Comparison of ENCODE assay signal across 8 mouse cellular contexts in the genomic region with DNA sequence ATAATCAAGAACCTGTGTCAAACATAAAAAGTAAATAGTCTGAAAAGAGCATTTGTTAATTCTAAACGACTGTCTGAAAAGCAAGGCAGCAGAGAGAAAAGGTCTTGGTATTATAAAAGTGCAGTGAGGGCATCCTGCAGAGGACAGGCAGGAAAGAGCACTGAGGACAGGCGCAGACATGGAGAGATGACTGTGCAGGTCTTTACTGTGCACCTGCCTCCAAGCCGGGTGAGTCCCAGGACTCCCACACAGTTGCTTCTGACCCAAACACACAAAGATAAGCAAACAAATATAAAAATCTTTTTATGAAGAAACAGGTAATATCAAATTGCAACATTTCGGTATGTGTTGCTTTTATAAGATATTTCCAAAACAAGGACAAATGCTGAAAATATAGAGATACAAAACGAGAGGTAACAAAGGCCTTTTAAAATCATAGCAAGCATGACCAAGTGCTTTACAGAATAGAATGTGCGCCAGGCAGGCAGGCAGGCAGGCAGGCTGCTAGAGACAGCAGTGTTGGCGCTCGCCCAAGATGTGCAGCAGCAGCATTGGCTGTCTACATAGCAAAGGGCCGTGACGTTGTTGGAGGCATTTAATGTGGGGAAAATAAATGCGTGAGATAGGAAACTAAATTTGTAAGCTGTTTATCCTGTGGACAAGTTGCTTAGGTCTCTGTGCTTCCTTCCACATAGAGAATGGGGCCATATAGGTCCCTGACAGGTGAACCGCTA. TPM values are rescaled to one million over a fixed set of nuclear protein-coding genes. Genes with fewer than 3 reads are reported as not detected.
DNase-seq lines count a peak whose midpoint lies in the region; ATAC-seq lines count a peak whose summit lies in the region.

No protein-coding gene starts in this region.

- H3K9me3 ChIP-seq in midbrain, embryonic 12.5 days: no peaks in the 10 kb centered on the region
- H3K9me3 ChIP-seq in midbrain, embryonic 10.5 days (replicated peaks): no peaks in the 10 kb centered on the region; the same call in 1 of the 2 replicates
- H3K9me3 ChIP-seq in hindbrain, embryonic 15.5 days: no peaks in the 10 kb centered on the region
- H3K9me3 ChIP-seq in kidney, embryonic 14.5 days (ENCODE audit: control insufficient read depth, low read length): peaks cover 1% of the 10 kb centered on the region; the same call in 1 of the 2 replicates

- no peak overlapping the region for H3K27ac ChIP-seq in midbrain, embryonic 12.5 days (replicated peaks)
- no peak overlapping the region for H3K27ac ChIP-seq in midbrain, embryonic 10.5 days (replicated peaks)
- H3K27ac ChIP-seq in hindbrain, embryonic 15.5 days (replicated peaks): peak overlapping the region; percentile 61
- no peak overlapping the region for H3K27ac ChIP-seq in kidney, embryonic 14.5 days (ENCODE audit: low read depth, low read length)

- peaks cover 69% of the 10 kb centered on the region for H3K36me3 ChIP-seq in midbrain, embryonic 12.5 days
- H3K36me3 ChIP-seq in midbrain, embryonic 10.5 days: peaks cover 98% of the 10 kb centered on the region
- H3K36me3 ChIP-seq in hindbrain, embryonic 15.5 days: peaks cover 45% of the 10 kb centered on the region
- H3K36me3 ChIP-seq in kidney, embryonic 14.5 days (ENCODE audit: control insufficient read depth, insufficient read depth, low read length): peaks cover 64% of the 10 kb centered on the region

- ATAC-seq in midbrain, embryonic 12.5 days (ENCODE audit: low FRiP score, low read depth): peak; percentile 78; the same call in 1 of the 2 replicates
- ATAC-seq in hindbrain, embryonic 15.5 days (ENCODE audit: low FRiP score, low read depth): peak; percentile 80; the same call in 1 of the 2 replicates
- ATAC-seq in kidney, embryonic 14.5 days (ENCODE audit: low FRiP score, low TSS enrichment): no peak

- H3K4me2 ChIP-seq in midbrain, embryonic 12.5 days (replicated peaks): no peak overlapping the region
- no peak overlapping the region for H3K4me2 ChIP-seq in hindbrain, embryonic 15.5 days
- H3K4me2 ChIP-seq in kidney, embryonic 14.5 days (replicated peaks; ENCODE audit: low read depth, low read length): no peak overlapping the region

- WGBS in midbrain, embryonic 12.5 days: 86% methylated on average over 12 of the region's 12 CpGs
- 93% methylated on average over 12 of the region's 12 CpGs for WGBS in midbrain, embryonic 10.5 days
- 58% methylated on average over 12 of the region's 12 CpGs for WGBS in hindbrain, embryonic 15.5 days
- 87% methylated on average over 12 of the region's 12 CpGs for WGBS in kidney, embryonic 14.5 days

- no peak overlapping the region for H3K4me3 ChIP-seq in midbrain, embryonic 12.5 days
- no peak overlapping the region for H3K4me3 ChIP-seq in midbrain, embryonic 10.5 days
- H3K4me3 ChIP-seq in hindbrain, embryonic 15.5 days: no peak overlapping the region
- H3K4me3 ChIP-seq in kidney, embryonic 14.5 days (ENCODE audit: low read length): no peak overlapping the region

- H3K4me1 ChIP-seq in midbrain, embryonic 12.5 days: peaks cover 4% of the 10 kb centered on the region; the same call in 1 of the 2 replicates
- H3K4me1 ChIP-seq in midbrain, embryonic 10.5 days: no peaks in the 10 kb centered on the region
- H3K4me1 ChIP-seq in hindbrain, embryonic 15.5 days (replicated peaks): no peaks in the 10 kb centered on the region
- no peaks in the 10 kb centered on the region for H3K4me1 ChIP-seq in kidney, embryonic 14.5 days (ENCODE audit: control insufficient read depth, insufficient read depth, low read length)

- no peak overlapping the region for H3K9ac ChIP-seq in midbrain, embryonic 12.5 days (replicated peaks)
- H3K9ac ChIP-seq in hindbrain, embryonic 15.5 days: no peak overlapping the region
- H3K9ac ChIP-seq in kidney, embryonic 14.5 days (ENCODE audit: low read depth, low read length): no peak overlapping the region

- DNase-seq in heart, adult 18-20 months: peak; percentile 40 to 49
- no peak for DNase-seq in heart, adult 8-10 months (ENCODE audit: low spot score)
- no peak for DNase-seq in midbrain, embryonic 10.5 days (ENCODE audit: low spot score)
- DNase-seq in right cerebral cortex, postnatal 10 days (ENCODE audit: low spot score in 2 of 2): peak; percentile 80 to 82
- DNase-seq in spleen, postnatal 4 days (ENCODE audit: low spot score in 2 of 2): no peak

- no peaks in the 10 kb centered on the region for H3K27me3 ChIP-seq in midbrain, embryonic 12.5 days
- no peaks in the 10 kb centered on the region for H3K27me3 ChIP-seq in midbrain, embryonic 10.5 days (ENCODE audit: low read depth, poor library complexity, severe bottlenecking)
- no peaks in the 10 kb centered on the region for H3K27me3 ChIP-seq in hindbrain, embryonic 15.5 days
- H3K27me3 ChIP-seq in kidney, embryonic 14.5 days (ENCODE audit: control insufficient read depth, insufficient read depth, low read length): no peaks in the 10 kb centered on the region

RNA-seq across cellular contexts. Expression of a gene that starts 35.4 kb away (rescaled TPM):
- 10 to 100 TPM; 11.6 to 13.5 TPM for total RNA-seq in heart, adult 18-20 months (2021)
- total RNA-seq in heart, adult 8-10 months (2022): 10 to 100 TPM; 11.7 to 14.3 (median 12.5) TPM
- polyA plus RNA-seq in midbrain, embryonic 12.5 days (2016; fragmentation: Nextera tagmentation; extraction: Ambion mirVana): 19.3 and 23.0 TPM in 2 replicates
- 15.5 and 17.1 TPM in 2 replicates for polyA plus RNA-seq in midbrain, embryonic 10.5 days (2016; fragmentation: Nextera tagmentation; extraction: Ambion mirVana)
- polyA plus RNA-seq in hindbrain, embryonic 15.5 days (2015; fragmentation: Nextera tagmentation; extraction: Ambion mirVana): 15.6 and 17.4 TPM in 2 replicates
- 21.1 and 30.0 TPM in 2 replicates for polyA plus RNA-seq in kidney, embryonic 14.5 days (2014; fragmentation: Nextera tagmentation; extraction: Ambion mirVana)

Comparison
In these comparisons a context has a peak if more than half of its experiments do, and no peak if none do; other contexts are left out.
1. DNase-seq: peak in heart, adult 18-20 months (2 of 2) and right cerebral cortex, postnatal 10 days (2 of 2); none in heart, adult 8-10 months (single experiment), midbrain, embryonic 10.5 days (single experiment) and spleen, postnatal 4 days (0 of 2).